Mouse (Mus musculus) gonadal fat pad, adult 2 months (tissue): ENCODE measurements at regions not wholly inside any gene's neighbourhood (a gene's known extent, or its start where the extent isn't known, plus 50 kb on each side); places are given as distances from the start of the nearest gene placed in this dataset.

Source experiments
- DNase-seq: peaks from one replicate; pipeline ENCODE4 v3.0.0-alpha.2; 2012; ENCODE audit warnings: low read depth

DNA sequence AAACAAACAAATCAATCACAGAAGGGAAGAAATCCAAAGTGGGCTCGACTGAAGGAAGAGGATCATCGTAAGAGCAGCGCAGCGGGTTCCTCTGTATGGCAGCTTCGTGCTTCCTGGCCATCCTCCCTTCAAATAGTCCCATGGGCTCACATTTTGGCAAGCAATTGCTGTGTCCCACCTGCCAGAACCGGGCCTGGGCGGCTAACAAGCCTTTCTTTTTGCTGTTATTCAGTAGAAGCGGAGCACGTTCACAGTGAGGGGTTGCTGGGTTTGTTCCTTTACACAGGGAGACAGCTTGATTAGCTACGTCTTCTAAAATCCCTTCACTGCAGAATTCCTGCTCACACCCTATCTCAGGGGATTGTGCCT lies 258.6 kb upstream of the Prok2 start:
- no peak for DNase-seq

GRCm38 (mm10) chr6:99984057-99984855 lies 258.1 kb upstream of the Prok2 start:
- no peak for DNase-seq

GRCm38 (mm10) chr6:99979614-99980013 lies 253.4 kb upstream of the Prok2 start:
- DNase-seq = no peak

- no peak for DNase-seq
These were observed 252.1 kb upstream of the Prok2 start for GRCm38 (mm10) chr6:99978164-99978746.

DNA sequence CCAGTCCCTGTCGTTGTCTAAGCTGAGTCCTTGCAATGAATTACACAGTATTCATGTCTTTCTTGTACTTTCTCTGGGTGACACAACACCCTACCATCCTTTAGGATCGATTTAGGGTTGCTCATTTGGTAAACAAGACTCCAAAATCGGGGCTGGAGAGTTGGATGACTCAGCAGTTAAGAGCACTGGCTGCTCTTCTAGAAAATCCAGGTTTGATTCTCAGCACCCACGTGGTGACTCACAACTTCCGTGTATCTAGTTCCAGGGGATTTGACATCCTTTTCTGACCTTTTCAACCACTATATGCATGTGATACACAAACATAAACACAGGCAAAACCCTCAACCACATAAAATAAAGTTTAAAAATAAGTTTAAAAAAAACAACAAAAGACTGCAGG lies 250.0 kb upstream of the Prok2 start:
- no peak for DNase-seq

DNA sequence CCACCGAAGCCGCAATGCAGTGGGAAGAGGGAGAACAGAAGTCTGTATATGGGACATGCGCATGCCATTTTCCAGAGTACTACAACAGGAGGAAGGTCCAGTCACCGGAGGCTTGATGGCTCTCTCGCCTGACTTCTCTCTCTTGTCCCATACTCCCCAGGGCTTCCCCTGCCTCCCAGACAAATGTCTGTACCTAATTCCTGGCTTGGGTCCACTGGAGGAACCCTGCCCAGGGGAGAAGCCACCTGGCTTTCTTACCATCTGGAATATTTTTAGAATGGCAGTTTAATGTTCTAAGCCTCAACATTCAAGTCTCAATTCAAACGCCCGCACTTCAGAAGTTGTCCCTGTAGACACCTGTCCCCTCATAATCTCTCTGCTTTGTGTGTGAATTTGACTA lies 249.3 kb upstream of the Prok2 start:
- no peak for DNase-seq

DNA sequence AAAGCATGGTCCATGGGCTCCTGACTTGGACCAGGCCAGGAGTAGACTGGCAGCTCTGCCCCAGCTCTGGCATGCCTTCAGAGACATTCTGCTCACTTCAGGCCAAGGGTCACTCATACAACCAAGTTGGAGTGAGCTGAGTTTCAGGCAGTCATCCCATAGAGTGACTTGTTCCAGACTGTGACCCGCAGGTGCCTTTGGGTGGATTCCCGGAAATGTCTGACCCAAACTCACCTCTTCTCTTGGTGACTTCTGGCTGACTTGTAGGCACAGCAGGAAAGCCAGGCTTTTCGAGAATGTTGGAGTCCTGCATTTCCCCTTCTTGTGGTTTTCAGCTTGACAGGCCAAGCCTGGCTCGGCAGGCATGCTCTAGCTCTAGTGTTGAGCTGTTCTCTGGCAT lies 248.3 kb upstream of the Prok2 start:
- no peak for DNase-seq

GRCm38 (mm10) chr6:99971376-99971775 lies 245.2 kb upstream of the Prok2 start:
- no peak for DNase-seq

DNA sequence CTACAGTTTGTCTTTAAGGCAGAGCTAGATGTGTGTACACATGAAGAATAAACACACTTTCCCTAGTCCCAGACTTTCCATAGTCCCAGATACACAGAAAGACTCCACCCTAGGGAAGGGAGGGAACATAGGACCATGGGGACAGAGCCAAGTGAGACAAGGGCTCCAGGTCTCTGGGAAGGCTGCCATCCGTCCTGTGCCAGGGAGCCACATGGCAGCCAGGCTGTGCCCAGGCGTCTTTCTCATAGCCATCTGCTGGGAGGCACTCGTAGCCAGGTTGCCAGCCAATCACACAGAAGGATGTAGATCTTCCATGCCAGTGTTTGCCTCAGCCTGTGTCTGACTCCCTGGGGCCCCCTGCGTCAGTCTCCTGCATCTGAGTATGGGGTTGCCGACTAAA lies 242.7 kb upstream of the Prok2 start:
- DNase-seq = no peak

GRCm38 (mm10) chr6:99967465-99967864 lies 241.3 kb upstream of the Prok2 start:
- no peak for DNase-seq

- DNase-seq = no peak
These were observed 238.3 kb upstream of the Prok2 start for GRCm38 (mm10) chr6:99964540-99964939.

GRCm38 (mm10) chr6:99964007-99964406 lies 237.8 kb upstream of the Prok2 start:
- DNase-seq = no peak

GRCm38 (mm10) chr6:99959371-99959770 lies 233.2 kb upstream of the Prok2 start:
- no peak for DNase-seq

DNA sequence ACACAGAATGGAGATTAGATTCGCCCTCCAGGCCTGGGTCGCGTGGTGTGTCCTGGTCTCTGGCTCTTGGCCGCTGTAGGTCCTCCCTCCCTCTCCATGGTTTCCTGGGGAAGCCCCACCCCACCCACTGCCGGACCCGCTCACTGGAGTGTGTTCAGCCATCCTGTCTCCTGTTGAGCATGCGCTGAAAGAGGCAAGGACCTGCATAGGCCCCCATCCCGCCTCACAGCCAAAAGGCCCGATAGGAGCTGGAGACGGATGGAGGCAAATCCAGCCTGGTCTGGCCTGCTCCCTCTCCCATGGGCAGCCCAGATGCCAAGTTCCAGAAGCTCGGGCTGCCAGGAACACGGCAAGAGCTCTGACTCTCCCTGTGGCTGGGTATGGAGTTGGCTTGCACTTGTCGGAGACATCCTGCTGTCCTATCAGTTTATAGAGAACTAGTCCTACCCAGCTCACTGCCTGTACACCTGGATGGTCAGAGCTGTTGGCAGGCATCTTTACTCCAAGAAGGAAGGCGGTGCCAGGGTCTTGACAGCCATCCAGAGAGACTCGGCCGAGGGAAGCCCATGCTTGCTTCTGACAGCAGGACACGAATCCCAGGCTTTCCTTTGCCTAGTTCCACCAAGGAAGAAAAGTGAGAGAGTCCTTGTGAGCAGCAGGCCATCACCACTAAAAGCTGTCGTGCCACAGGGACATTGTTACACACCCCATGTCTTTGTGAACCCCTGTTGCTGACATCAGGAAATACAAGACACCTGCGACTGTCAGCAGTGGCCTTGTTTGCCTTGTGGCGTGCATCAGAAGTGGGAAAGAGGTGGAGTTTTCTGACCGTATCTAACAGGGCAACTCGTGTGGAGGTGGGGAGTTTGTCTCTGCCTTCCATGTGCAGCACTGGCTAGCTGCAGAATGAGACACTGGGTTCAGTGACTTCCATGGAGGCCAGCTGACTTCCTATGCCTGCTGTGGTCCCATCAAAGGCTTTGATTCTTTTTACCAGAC lies 228.9 kb upstream of the Prok2 start:
- DNase-seq = no peak

GRCm38 (mm10) chr6:99953980-99954776 lies 228.0 kb upstream of the Prok2 start:
- no peak for DNase-seq

GRCm38 (mm10) chr6:99950811-99951210 lies 224.6 kb upstream of the Prok2 start:
- DNase-seq = no peak

GRCm38 (mm10) chr6:99946917-99947316 lies 220.7 kb upstream of the Prok2 start:
- DNase-seq = no peak

GRCm38 (mm10) chr6:99946481-99946880 lies 220.3 kb upstream of the Prok2 start:
- no peak for DNase-seq

- DNase-seq = no peak
These were observed 219.5 kb upstream of the Prok2 start for GRCm38 (mm10) chr6:99945691-99946090.

GRCm38 (mm10) chr6:99942958-99943357 lies 216.8 kb upstream of the Prok2 start:
- no peak for DNase-seq

GRCm38 (mm10) chr6:99940118-99940517 lies 213.9 kb upstream of the Prok2 start:
- no peak for DNase-seq

- DNase-seq = no peak
These were observed 213.2 kb upstream of the Prok2 start for GRCm38 (mm10) chr6:99939382-99939781.
